Mouse (Mus musculus): ENCODE results near the gene Gata3. TPM values are rescaled to one million over a fixed set of nuclear protein-coding genes. Genes with fewer than 3 reads are reported as not detected.

Gene Gata3
- polyA plus RNA-seq, 1 experiment from 2014 or later: 5.7 TPM

- WGBS: 47% methylated on average over 13 of the region's 13 CpGs
- Histone ChIP-seq H3K27ac (no peak overlapping the region), H3K27me3 (no peaks in the 10 kb centered on the region), H3K4me3 (no peak overlapping the region), H3K4me1 (no peaks in the 10 kb centered on the region), H3K9ac (no peak overlapping the region), H3K36me3 (no peaks in the 10 kb centered on the region), H3K4me2 (no peak overlapping the region), H3K9me3 (no peaks in the 10 kb centered on the region)
- peak; percentile 50 for ATAC-seq (ENCODE audit: borderline replicate concordance, extremely low read depth, low FRiP score, low TSS enrichment)
These were observed 36.8 kb downstream of the Gata3 start for GRCm38 (mm10) chr2:9852851-9853576.

GRCm38 (mm10) chr2:9835195-9835594 lies 54.6 kb downstream of the Gata3 start:
- no peaks in the 10 kb centered on the region for H3K36me3 ChIP-seq
- H3K4me3 ChIP-seq: no peak overlapping the region
- no peak overlapping the region for H3K27ac ChIP-seq
- ATAC-seq (ENCODE audit: borderline replicate concordance, extremely low read depth, low FRiP score, low TSS enrichment): no peak
- H3K9me3 ChIP-seq: no peaks in the 10 kb centered on the region
- WGBS: 53% methylated on average over 7 of the region's 7 CpGs
- no peak overlapping the region for H3K4me2 ChIP-seq
- no peaks in the 10 kb centered on the region for H3K4me1 ChIP-seq
- H3K27me3 ChIP-seq: no peaks in the 10 kb centered on the region
- no peak overlapping the region for H3K9ac ChIP-seq

GRCm38 (mm10) chr2:9833712-9834111 lies 56.1 kb downstream of the Gata3 start:
- H3K27ac ChIP-seq: no peak overlapping the region
- no peak overlapping the region for H3K4me3 ChIP-seq
- H3K4me2 ChIP-seq: no peak overlapping the region
- H3K27me3 ChIP-seq: no peaks in the 10 kb centered on the region
- H3K36me3 ChIP-seq: no peaks in the 10 kb centered on the region
- no peak overlapping the region for H3K9ac ChIP-seq
- no peak for ATAC-seq (ENCODE audit: borderline replicate concordance, extremely low read depth, low FRiP score, low TSS enrichment)
- WGBS: 61% methylated on average over 7 of the region's 7 CpGs
- H3K4me1 ChIP-seq: no peaks in the 10 kb centered on the region
- no peaks in the 10 kb centered on the region for H3K9me3 ChIP-seq

DNA sequence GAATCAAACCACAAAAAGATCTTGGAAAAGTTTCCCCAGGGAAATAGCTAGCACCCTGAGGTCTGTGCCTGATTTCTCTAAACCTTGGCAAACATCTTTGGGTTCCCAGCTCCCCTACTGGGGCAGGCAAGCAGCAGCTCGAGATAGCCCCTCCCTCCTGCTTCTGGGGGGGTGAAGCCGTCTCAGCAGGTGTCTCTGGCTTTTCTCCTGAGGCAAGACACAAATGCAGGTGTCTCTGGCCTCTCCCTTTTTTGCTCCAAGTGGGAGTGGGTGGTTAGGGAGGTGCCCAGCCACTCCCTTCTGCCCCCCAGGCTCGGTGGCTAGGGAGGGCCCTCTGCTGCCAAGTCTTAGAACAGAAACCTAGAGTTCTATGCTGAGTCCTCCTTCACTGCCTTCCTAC lies 62.2 kb downstream of the Gata3 start:
- Histone ChIP-seq H3K4me3 (no peak overlapping the region), H3K4me1 (no peaks in the 10 kb centered on the region), H3K36me3 (no peaks in the 10 kb centered on the region), H3K4me2 (no peak overlapping the region), H3K9ac (no peak overlapping the region), H3K9me3 (no peaks in the 10 kb centered on the region), H3K27ac (no peak overlapping the region), H3K27me3 (no peaks in the 10 kb centered on the region)
- WGBS: 11% methylated on average over 3 of the region's 3 CpGs
- ATAC-seq (ENCODE audit: borderline replicate concordance, extremely low read depth, low FRiP score, low TSS enrichment): no peak

GRCm38 (mm10) chr2:9820611-9821010 lies 69.2 kb downstream of the Gata3 start:
- no peaks in the 10 kb centered on the region for H3K9me3 ChIP-seq
- no peaks in the 10 kb centered on the region for H3K36me3 ChIP-seq
- no peak overlapping the region for H3K4me2 ChIP-seq
- no peak overlapping the region for H3K9ac ChIP-seq
- H3K4me3 ChIP-seq: no peak overlapping the region
- no peak overlapping the region for H3K27ac ChIP-seq
- no peak for ATAC-seq (ENCODE audit: borderline replicate concordance, extremely low read depth, low FRiP score, low TSS enrichment)
- H3K4me1 ChIP-seq: no peaks in the 10 kb centered on the region
- WGBS: 71% methylated on average over 8 of the region's 8 CpGs
- no peaks in the 10 kb centered on the region for H3K27me3 ChIP-seq

DNA sequence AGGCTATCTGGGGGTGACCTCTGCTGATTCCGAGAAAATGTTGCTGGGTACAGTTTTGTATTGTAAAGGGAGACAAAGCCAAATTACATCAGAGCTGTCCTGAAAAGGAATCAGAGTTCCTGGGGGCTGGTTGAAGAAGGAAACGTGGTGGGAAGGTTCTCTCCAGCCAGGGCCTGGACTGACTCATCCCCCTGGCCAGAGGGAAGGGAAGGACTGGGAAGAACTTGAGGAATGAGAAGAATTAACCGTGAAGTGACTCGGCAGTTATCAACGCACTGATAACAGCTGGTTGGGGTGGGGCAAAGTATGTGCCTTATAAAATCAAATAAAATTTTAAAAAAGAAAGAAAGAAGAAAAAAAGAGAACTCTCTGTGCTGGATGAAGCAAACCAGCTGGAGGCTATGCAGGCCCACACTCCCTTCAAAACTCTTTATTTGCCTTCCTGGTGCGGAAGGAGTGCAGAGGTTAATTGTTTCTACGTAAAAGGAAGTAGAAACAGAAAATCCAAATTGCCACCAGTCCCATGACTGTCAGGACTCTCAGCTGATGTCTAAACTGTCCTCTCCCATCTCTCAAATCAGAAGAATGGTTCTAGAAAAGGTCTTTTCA lies 71.6 kb downstream of the Gata3 start:
- WGBS: 37% methylated on average over 7 of the region's 7 CpGs
- Histone ChIP-seq H3K9ac (no peak overlapping the region), H3K27ac (no peak overlapping the region), H3K27me3 (no peaks in the 10 kb centered on the region), H3K4me1 (no peaks in the 10 kb centered on the region), H3K36me3 (no peaks in the 10 kb centered on the region), H3K9me3 (no peaks in the 10 kb centered on the region), H3K4me3 (no peak overlapping the region), H3K4me2 (no peak overlapping the region)
- no peak for ATAC-seq (ENCODE audit: borderline replicate concordance, extremely low read depth, low FRiP score, low TSS enrichment)

Other genes with a start within 250 kb of the Gata3 start
- gene 4930412O13Rik, start 8.8 kb downstream of the Gata3 start, polyA plus RNA-seq (2015; fragmentation: Nextera tagmentation; extraction: Ambion mirVana): not detected in 2 replicates
- not detected in 2 replicates for gene 9230102O04Rik, start 494 bp downstream of the Gata3 start, polyA plus RNA-seq (2015; fragmentation: Nextera tagmentation; extraction: Ambion mirVana)
- 12.6 and 12.9 TPM in 2 replicates for gene Taf3, start 158.6 kb upstream of the Gata3 start, polyA plus RNA-seq (2015; fragmentation: Nextera tagmentation; extraction: Ambion mirVana)
- 553 and 555 TPM in 2 replicates for gene Atp5c1, start 190.5 kb upstream of the Gata3 start, polyA plus RNA-seq (2015; fragmentation: Nextera tagmentation; extraction: Ambion mirVana)
- gene Kin, start 190.6 kb upstream of the Gata3 start, polyA plus RNA-seq (2015; fragmentation: Nextera tagmentation; extraction: Ambion mirVana): 29.6 and 29.9 TPM in 2 replicates
- 2.9 and 4.1 TPM in 2 replicates for gene Itih2, start 241.4 kb upstream of the Gata3 start, polyA plus RNA-seq (2015; fragmentation: Nextera tagmentation; extraction: Ambion mirVana)

Data from lung, embryonic 15.5 days (tissue).